Mouse (Mus musculus) ovary, postnatal 36 days (tissue): Measurements from ENCODE around the gene Nenf.

Source experiments
- DNase-seq: peaks from one replicate; pipeline ENCODE4 v3.0.0; 2022; ENCODE audit warnings: low spot score, mixed read lengths

Nenf gene

DNA sequence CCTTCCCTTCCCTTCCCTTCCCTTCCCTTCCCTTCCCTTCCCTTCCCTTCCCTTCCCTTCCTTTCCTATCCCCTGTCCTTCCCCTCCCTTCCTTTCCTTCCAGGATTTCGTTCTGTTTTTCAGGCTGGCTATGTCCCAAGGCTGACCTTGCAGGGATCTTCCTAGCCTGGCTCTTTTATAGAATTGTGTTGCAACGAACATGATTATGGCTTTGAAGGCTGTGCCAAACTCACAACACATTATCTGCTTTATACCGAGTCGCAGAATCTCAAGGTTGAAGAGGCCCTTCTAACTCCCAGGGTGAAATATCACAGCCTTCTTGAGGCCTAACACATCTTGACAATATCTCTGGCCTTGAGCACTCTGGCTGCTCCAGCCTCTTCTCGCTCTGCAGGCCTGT is 692 bp upstream of the Nenf start:
- DNase-seq: peak; percentile 56

DNA sequence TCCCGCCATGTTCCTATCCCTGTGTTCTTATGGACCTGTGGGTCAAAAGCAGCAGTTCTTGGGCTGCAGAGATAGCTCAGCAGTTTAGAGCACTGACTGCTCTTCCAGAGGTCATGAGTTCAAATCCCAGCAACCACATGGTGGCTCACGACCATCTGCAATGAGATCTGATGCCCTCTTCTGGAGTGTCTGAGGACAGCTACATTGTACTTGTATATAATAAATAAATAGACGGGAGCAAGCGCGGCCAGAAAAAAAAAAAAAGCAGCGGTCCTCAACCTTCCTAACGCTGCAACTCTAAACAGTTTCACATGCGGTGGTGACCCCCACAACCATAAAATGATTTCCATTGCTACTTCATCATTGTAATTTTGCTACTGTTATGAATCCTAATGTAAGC is 1.2 kb downstream of the Nenf start:
- DNase-seq: no peak

DNA sequence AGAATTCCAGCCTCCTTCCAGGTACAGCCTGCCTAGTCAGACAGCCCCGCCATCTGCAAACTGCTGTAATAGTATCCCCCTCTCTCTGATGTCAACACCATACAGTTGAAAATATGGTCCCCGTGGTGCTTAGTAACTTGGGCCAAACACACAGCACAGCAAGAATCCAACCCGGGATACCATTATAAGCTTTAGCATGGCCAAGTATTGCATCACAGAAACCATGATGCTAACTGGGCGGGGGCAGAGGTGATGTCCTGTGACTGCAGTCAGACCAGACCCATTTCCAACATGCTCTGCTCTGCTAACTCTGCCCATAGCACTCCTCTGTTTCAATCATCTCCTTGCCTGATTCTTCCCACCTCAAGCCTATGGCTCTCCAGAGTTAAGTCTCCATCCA is 4.1 kb downstream of the Nenf start:
- no peak for DNase-seq

DNA sequence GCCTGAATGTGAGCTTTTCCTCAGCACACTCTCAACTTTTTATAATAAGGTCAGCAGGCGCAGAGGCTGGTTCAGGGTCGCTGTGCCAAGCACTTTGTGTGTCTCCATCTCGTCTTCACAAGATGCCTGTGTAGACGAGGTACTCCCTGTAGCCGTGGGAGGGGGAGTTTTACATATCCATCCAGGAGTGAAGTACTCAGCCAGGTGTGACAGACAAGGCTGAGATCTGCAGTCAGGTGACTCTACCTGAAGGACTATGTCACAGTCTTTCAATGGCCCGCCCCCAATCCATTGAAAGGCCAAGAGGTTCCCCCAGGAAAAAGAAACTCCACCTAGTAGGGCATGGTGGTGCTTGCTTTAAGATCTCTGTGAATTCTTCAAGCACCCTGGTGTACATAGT is 4.8 kb downstream of the Nenf start:
- no peak for DNase-seq

DNA sequence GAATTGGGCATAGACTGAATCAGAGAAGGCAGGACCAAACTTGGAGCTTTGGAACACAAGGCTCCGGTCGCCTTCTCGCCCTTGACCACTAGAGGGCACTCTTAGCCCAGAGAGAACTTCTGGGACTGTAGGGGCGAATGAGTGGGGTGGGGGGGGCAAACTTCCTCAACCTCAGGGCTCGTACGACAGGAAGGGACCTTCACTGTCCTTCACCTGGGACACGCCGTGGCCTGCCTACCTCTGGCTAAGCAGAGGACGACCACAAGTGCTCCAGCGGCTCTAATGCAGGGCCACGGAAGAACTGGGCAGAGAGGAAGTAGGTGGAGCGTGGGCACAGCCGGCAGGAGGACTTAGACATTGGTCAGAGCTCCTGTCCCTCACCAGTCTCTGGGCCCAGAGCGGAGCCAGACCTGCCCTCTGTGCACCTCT is 5.5 kb downstream of the Nenf start:
- DNase-seq: peak; percentile 80

DNA sequence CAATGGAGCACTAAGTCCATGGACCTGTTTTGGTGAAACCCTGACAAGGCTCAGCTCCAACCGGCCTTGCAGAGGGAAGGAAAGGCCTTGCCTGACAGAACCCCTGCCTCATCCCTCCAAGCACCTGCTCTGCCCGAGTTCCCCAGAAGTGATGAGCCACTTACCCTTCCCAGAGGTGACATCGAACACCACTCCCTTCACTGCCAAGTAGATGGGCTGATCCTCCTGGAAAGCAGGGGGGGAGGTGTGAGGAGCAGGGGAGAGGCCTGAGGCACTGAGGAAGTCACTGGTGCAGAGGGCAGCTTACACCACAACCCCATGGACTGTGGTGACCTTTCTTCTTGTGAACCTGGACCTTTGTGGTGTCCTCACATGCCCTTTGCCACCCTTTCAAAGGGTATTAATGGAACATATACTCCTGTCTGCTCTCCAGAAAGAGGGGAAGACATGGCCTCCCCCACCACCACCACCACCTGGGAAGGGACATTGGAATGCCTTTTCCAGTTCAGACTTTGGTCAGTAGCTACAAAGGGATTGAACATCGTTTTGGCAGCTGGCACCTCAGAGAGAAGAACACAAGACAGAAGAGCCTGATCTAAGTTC is 6.6 kb downstream of the Nenf start:
- no peak for DNase-seq

DNA sequence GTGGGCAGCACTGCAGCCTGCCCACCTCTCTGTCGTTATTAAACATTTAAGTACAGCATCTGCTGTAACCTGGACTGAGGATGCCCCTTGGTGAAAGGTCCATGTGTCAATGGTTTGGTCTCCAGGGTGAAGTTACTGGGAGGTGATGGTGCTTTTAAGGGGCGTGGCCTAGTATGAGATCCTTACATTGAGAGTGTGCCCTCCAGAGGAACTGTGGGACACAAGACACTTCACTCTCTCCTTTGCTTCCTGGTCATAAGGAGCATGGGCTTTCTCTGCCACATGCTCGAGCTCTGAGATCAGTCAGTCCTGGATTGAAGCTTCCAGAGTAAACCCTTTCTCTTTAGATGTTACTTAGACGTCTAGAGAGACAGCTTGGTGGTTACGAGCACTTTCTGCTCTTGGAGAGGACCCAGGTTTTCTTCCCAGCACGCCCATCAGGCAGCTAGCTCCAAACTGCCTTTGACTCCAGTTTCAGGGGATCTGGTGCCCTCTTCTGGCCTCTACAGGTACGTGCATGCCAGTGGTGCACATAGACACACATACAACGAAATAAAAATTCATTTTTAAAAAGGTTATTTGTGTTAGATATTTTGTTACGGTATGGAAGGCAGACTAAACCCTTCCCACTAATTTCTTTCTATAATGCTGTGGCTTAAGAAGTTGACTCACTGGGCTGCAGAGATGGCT is 10.1 kb downstream of the Nenf start:
- DNase-seq: no peak

DNA sequence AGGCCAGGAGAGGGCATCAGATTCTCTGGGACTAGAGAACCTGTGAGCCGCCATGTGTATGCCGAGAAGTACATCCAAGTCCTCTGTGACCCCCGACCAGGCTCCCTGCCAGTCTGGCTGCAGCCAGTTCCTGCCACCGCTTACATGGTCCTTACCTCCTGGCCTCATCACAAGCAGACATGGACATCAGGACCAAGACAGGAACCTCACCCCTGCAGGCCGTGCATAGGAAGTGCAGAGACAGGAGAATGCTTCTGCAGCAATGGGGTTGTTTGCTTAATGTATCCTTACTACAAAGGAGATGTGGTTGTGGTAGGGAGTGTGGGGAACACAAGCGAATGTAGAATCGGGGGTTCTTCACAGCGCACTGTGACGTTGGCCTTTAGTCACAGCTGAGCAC is 11.7 kb downstream of the Nenf start:
- no peak for DNase-seq

DNA sequence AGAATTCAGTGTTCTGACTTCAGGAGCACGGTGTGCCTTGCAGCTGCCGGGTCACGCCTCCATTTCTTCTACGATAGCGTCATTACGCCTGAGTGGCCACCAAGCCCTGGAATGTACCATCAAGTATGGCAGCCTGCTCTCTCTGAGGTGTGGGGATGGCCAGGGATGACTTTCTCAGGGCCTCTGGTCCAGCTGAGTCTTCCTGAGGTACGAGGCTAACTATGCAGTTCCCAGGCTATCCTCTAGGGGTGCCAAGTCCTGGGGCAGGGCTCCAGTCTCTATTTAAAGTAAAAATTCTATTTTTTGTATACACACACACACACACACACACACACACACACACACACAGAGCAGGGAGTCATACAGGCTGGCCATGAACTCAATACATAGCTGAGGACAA is 12.4 kb downstream of the Nenf start:
- no peak for DNase-seq

DNA sequence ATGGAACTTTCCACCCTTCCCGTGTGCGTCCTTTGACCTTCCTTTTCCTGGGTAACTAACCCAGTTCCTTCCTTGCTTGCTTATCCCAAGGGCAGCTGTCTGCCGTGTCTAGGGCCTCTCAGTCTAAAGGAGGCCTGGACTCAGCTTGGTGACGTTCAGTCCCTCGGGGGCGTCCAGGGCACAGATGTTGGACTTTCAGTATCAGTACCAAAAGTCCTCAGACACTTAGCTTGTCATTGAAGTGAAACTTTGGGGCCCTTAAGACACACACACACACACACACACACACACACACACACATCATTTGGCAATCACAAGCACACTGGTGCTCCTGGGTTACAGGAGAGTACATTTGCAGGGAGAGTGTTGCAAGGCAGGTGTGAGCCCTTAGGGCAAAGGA is 13.8 kb downstream of the Nenf start:
- DNase-seq: no peak

DNA sequence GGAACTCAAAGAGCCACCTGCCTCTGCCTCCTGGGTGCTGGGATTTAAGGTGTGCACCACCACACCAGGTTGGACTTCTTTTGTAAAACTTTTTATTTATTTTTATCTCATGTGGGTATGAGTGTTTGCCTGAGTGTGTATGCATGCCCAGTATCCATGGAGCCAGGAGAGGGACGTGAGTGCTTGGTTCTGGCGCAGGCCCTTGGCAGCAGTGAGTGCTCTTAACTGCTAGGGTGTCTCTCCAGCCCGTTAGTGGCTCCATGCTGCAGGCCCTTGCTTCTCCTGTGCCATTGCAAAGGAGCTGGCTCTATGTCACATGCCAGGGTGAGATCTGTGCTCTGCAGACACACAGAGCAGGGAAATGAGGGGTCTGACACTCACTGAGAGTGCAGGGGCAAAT is 14.3 kb downstream of the Nenf start:
- DNase-seq: no peak

DNA sequence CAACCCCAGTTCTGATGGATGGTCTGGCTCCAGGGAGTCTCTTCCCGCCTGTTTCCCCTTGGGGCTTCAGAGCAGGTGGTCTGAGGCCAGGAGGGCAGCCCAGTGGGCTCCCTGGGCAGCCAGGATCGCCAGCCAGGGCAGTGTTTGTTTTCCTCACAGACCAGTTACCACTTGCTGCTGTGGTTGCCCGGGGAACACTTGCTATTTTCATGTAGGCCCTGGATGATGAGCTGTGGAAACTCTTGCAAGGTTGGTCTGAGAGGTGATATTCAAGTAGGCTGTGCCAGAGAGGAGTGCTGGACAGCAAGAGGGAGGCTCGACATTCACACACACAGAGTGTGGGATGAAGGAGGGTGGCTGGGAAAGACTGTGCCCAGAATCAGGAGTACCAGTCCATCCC is 16.1 kb downstream of the Nenf start:
- no peak for DNase-seq

DNA sequence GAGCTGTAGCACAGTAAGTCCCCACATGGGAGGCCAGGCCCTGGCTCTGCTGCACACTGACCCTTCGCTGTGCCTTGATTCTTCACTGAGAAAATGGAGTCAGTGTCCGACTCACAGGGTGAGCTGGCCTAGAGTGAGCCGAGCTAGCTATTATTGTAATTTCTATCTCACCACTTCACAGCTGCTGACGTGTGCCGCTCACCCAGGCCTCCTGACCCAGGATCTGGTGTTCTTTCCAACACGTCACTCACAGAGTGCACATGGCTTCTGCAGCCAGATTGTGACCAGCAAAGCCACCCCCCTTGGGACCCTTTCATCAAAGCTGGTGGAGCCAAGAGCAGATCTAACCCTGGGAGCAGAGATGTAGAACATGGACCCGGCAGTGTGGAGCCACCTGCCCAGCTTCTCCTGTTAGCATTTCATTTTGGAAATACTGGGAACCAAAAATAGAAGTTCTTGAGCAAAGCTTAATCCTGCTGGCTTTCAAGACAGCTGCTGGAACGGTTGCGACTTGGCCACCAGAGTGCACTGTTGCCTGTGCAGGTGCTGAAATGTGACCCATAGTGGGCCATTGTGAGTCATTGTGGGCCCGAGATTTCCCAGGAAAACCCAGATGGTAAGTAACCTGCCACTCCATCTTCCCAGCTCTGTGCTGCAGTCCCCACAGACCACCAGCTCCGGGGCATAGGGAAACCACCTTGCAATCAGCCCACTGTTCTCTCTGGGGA is 18.6 kb downstream of the Nenf start:
- peak; percentile 48 for DNase-seq

DNA sequence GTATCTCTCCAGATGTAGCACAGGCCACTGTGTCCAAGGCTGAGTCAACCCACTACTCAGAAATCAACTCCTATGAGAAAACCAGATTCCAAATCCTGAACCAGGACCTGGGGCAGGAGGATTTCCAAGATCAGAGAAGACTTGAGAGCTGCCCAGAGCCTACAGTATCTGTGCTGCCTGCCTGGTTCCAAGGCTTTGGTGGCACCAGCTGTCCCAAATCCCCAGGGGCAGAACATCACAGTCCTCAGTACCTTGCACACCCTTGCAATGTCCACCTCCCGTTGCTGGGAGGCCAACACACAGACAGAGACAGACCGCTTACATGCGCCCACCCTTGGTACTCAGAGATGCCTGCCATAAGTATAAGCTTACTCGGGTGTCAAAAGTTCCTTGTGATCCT is 19.7 kb downstream of the Nenf start:
- no peak for DNase-seq

DNA sequence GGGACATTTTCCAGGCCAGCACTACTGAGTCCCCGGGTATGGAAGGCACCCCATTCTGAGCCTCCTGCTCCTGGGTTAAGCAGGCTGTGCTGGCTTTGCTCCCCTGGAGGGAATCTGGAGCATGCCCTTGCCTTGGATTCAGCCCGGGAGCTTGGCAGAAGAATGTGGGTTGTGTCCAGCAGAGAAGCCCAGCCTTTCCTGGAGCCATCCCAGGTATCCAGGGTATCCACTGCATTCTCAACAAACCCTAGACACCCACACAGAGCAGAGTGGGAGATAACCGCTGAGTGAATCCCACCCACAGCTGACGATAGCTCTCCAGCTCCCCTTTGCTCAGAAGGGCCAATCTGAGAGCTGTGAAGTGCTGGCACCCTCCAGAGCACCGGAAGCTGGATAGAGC is 21.5 kb downstream of the Nenf start:
- peak; percentile 63 for DNase-seq

DNA sequence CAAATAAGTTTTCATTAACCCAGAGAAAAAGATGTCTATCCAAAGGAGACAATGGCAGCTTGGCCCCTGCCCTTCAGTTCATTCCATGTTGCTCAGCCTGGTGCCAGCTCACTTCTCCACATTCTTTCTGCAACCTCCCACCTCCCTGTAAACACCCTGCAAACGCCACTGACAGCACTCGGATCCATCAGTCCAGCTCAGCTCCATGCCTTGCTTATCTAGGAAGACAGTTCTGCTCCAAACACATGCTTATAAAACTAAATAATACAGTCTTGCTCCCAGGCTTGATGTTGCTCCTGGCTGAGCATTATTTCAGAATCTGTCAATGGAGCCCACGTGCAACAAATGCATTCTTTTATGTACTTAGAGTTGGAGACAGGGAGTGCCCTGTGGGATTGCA is 22.2 kb downstream of the Nenf start:
- no peak for DNase-seq

DNA sequence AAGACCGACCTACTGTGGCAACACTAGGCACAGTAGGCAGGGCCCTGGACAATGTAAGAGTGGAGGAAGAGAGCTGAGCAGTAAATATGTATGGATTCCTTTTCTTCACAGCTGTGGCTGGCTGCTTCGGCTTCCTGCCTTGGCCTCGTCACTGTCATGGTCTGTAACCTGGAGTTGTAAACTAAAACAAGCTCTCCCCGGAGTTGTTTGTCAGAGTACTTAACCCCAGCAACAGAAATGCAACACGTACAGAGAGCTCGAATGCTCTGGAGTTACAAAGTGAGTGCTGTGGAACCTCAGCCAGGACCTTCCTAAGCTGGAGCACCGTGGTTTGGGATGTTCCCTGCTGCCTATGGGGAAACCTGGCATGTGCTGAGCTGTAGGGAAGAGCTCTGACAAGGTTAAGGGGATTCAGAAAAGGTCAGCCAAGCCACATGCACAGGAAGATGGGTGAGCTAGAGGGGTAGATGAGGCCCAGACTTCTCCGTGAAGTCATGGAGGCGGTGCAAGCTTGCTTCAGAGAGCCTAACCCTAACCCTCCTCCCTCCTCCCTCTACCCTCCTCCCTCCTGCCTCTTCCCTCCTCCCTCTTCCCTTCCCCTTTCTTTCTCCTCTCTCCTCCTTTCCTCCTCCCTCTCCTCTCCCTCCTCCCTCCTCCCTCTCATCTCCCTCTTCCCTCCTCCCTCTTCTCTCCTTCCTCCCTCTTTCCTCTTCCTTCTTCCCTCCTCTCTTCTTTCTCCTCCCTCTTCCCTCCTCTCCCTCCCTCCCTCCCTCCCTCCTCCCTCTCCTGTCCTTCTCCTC is 23.8 kb downstream of the Nenf start:
- no peak for DNase-seq

DNA sequence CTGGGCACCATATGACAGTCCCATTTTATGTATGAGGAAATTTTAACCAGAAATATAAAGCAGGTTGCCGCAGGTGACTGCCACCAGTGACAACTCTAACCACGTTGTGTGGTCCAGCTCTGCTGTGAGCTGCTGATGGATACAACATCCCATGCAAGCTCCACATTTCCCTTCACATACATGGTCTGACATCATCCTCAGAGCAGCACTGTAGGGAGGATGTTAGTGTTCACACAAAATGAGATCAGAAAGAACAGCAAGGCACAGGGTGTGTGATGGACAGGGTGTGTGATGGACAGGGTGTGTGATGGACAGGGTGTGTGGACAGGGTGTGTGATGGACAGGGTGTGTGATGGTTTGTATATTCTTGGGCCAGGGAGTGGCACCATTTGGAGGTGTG is 24.9 kb downstream of the Nenf start:
- no peak for DNase-seq

DNA sequence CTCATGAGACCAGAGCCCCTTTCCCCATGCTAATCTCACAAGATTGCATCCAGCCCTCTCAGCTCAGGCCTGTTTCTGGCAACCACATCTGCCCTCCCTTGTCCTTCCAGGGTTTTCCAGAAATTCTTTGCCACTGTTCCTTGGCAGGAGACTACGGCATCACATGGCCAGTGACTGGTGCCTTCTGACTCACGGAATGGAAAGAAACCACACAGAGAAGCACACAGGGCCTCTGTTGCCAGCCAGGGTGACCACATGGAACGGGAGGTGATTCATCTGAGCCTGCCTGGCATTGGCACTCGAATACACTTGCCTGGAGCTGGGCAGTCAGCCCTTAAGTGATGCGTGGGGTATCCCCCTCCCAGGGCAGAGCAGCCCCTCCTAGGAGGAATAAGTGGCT is 25.6 kb downstream of the Nenf start:
- peak; percentile 37 for DNase-seq

DNA sequence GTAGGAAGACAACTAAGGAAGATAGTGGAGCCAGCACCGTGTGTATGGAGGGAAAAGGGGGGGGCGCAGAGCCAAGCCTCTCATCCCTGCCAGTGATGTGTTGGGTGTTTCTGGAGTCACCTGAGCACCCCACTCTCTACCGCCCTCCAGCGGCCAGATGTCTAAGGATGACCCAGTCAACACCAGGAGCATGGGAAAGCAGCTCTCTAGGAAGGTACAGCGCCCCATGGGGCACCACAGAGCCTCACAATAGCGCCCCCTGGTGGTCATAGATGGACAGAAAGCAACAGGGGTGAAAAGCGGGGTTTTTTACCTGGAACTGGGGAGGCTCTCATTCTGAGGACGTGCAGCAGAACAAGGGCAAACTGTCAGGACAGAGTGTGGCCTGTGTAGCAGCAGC is 29.2 kb downstream of the Nenf start:
- peak; percentile 36 for DNase-seq

DNA sequence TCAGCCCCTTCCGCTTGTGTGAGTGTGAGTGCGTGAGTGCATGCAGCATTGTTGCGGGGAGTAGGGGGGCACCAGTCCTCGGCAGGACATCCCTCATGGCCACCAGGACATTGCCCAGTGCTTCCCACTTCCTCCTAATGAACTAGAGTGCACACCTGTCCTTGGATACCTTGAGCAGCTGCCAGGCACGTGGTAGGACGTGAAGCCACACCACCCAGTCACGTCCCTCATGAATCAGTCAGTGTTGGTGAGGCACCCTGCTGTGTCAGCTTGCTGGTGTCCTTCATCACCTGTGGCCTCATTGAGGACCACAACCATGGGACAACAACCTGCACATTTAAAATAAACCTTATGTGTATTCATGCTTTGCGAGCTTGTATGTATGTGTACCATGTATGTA is 33.5 kb downstream of the Nenf start:
- no peak for DNase-seq

DNA sequence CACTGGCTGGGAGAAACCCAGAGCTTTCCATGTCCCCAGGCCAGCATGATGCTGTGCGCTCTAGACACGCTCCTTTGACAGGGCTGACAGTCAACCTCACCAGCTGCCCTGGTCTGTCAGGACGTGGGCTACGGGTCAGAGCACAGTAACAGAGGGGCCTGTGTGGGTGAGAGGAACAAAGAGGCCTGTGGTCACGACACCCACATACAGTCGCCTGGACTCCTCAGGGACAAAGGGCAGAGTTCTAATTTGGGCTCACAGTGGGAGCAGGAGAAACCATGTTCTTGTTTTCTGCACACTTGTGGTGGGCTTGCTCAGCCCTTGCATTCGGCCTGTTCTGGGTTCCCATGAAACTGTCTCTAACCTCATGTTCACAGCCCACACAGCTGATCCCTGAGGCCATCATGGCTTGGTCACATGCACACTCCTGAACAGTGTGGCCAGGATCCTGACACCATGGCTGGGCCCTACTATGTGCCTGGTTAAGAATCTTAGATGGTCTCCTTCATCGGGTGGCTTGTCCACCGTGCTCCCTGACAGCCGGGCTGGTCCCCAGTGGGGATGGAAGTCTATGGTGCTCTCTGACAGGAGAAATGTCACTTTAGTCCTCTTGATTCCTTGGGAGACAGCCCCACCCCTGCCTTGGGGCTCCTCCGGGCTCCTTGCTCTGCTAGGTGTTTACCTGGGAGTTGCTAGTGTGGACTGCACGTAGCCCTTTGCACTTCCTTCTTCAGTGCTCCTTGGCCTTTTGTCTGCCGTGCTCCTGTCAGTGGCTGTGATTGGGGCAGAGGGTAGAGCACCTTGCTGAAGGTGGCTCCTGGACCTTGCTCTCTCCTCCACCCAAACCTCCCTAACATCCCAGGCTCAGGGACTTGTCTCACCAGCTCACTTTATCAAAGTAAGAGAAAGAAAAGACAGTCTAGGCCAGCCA is 34.6 kb downstream of the Nenf start:
- no peak for DNase-seq
